Mouse (Mus musculus) ES-E14 (cell line): ENCODE results near the gene Cryzl1.
"Not testable (repeated sequence)": the region's sequence is repeated elsewhere in the genome, so short reads cannot be mapped to it uniquely, and the experiment has no call there.

ENCODE experiments used
- HCFC1 ChIP-seq: IDR thresholded peaks from 2 replicates; pipeline ENCODE4 v1.6.1; 2012; ENCODE audit warnings: low read length, inconsistent platforms, borderline replicate concordance; ENCODE audit not compliant: insufficient read depth
- MAFK ChIP-seq: IDR thresholded peaks from 2 replicates; pipeline ENCODE4 v1.6.1; 2014; ENCODE audit warnings: mild to moderate bottlenecking, low read depth, low read length, inconsistent platforms; ENCODE audit not compliant: insufficient read depth

- TF ChIP-seq MAFK, HCFC1: not testable (repeated sequence)
Observed at GRCm38 (mm10) chr16:91645420-91645819, 83.4 kb downstream of the Cryzl1 start.
